Mouse (Mus musculus): ENCODE measurements around the gene Fam167b. TPM values are rescaled to one million over a fixed set of nuclear protein-coding genes. Genes with fewer than 3 reads are reported as not detected.
A peak's percentile ranks its signal among the peaks of the same experiment; 100 is the strongest.

Fam167b gene
- polyA plus RNA-seq, 1 experiment from 2014 or later, result 1.1 TPM

GRCm38 (mm10) chr4:129584884-129585608 lies 6.7 kb upstream of the Fam167b start:
- Histone ChIP-seq H3K9ac (ENCODE audit: low read length) (peak overlapping the region; percentile 61), H3K4me2 (ENCODE audit: low read depth, low read length, severe bottlenecking) (peak overlapping the region; percentile 69), H3K4me1 (replicated peaks; ENCODE audit: control insufficient read depth, insufficient read depth, low read length) (no peaks in the 10 kb centered on the region; the same call in 1 of the 2 replicates), H3K4me3 (ENCODE audit: low read depth, low read length) (peak overlapping the region; percentile 41), H3K27me3 (ENCODE audit: control insufficient read depth, insufficient read depth, low read length) (no peaks in the 10 kb centered on the region), H3K36me3 (ENCODE audit: control insufficient read depth, insufficient read depth, low read length) (no peaks in the 10 kb centered on the region), H3K9me3 (ENCODE audit: control insufficient read depth, low read length) (no peaks in the 10 kb centered on the region), H3K27ac (ENCODE audit: low read depth, low read length) (no peak overlapping the region)
- ATAC-seq (replicated peaks; ENCODE audit: low FRiP score) (peak; percentile 60), DNase-seq (ENCODE audit: low spot score) (peak; percentile 93)
- WGBS, result 3% methylated on average over 36 of the region's 36 CpGs

DNA sequence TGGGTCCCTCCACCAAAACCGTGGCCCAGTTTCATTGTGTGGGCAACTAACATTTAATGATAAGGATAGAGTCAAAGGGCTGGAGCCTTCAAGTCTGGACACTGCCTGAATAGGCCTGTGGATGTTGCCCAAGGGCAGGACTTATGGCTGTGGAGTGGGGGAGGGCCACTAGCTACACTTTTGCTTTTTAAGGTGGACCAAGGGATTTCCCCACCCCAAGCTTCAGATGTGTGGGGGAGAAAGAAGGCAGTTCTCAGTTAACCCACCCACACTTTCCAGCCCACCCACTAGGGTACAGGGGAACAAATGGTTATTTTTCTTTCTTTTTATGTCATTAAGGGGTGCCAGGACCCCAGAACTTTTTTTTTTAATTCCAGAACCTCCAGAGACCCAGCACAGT lies 6.0 kb upstream of the Fam167b start:
- WGBS, result 70% methylated on average over 1 of the region's 1 CpGs
- Histone ChIP-seq H3K4me2 (ENCODE audit: low read depth, low read length, severe bottlenecking) (peak overlapping the region; percentile 69; the same call in 1 of the 2 replicates), H3K4me3 (ENCODE audit: low read depth, low read length) (peak overlapping the region; percentile 41; the same call in 1 of the 2 replicates), H3K27ac (ENCODE audit: low read depth, low read length) (no peak overlapping the region), H3K9me3 (ENCODE audit: control insufficient read depth, low read length) (no peaks in the 10 kb centered on the region), H3K9ac (ENCODE audit: low read length) (peak overlapping the region; percentile 61; the same call in 1 of the 2 replicates), H3K36me3 (ENCODE audit: control insufficient read depth, insufficient read depth, low read length) (no peaks in the 10 kb centered on the region), H3K4me1 (replicated peaks; ENCODE audit: control insufficient read depth, insufficient read depth, low read length) (no peaks in the 10 kb centered on the region; the same call in 1 of the 2 replicates), H3K27me3 (ENCODE audit: control insufficient read depth, insufficient read depth, low read length) (no peaks in the 10 kb centered on the region)
- no peak for DNase-seq (ENCODE audit: low spot score)
- no peak for ATAC-seq (replicated peaks; ENCODE audit: low FRiP score)

- Histone ChIP-seq H3K4me1 (replicated peaks; ENCODE audit: control insufficient read depth, insufficient read depth, low read length) (no peaks in the 10 kb centered on the region; the same call in 1 of the 2 replicates), H3K36me3 (ENCODE audit: control insufficient read depth, insufficient read depth, low read length) (no peaks in the 10 kb centered on the region), H3K4me2 (ENCODE audit: low read depth, low read length, severe bottlenecking) (no peak overlapping the region), H3K27me3 (ENCODE audit: control insufficient read depth, insufficient read depth, low read length) (no peaks in the 10 kb centered on the region), H3K9me3 (ENCODE audit: control insufficient read depth, low read length) (no peaks in the 10 kb centered on the region), H3K4me3 (ENCODE audit: low read depth, low read length) (no peak overlapping the region), H3K9ac (ENCODE audit: low read length) (no peak overlapping the region), H3K27ac (ENCODE audit: low read depth, low read length) (no peak overlapping the region)
- 88% methylated on average over 1 of the region's 1 CpGs for WGBS
- ATAC-seq (replicated peaks; ENCODE audit: low FRiP score), result no peak
- no peak for DNase-seq (ENCODE audit: low spot score)
These were observed 3.9 kb upstream of the Fam167b start for GRCm38 (mm10) chr4:129582251-129582650.

- no peaks in the 10 kb centered on the region for H3K36me3 ChIP-seq (ENCODE audit: control insufficient read depth, insufficient read depth, low read length)
- no peak overlapping the region for H3K27ac ChIP-seq (ENCODE audit: low read depth, low read length)
- H3K4me2 ChIP-seq (ENCODE audit: low read depth, low read length, severe bottlenecking), result no peak overlapping the region
- WGBS, result 75% methylated on average over 7 of the region's 7 CpGs
- no peaks in the 10 kb centered on the region for H3K27me3 ChIP-seq (ENCODE audit: control insufficient read depth, insufficient read depth, low read length)
- DNase-seq (ENCODE audit: low spot score) (no peak), ATAC-seq (replicated peaks; ENCODE audit: low FRiP score) (no peak)
- no peak overlapping the region for H3K9ac ChIP-seq (ENCODE audit: low read length)
- no peak overlapping the region for H3K4me3 ChIP-seq (ENCODE audit: low read depth, low read length)
- no peaks in the 10 kb centered on the region; the same call in 1 of the 2 replicates for H3K4me1 ChIP-seq (replicated peaks; ENCODE audit: control insufficient read depth, insufficient read depth, low read length)
- H3K9me3 ChIP-seq (ENCODE audit: control insufficient read depth, low read length), result no peaks in the 10 kb centered on the region
These were observed 2.0 kb upstream of the Fam167b start for GRCm38 (mm10) chr4:129580347-129580746.

- Histone ChIP-seq H3K36me3 (ENCODE audit: control insufficient read depth, insufficient read depth, low read length) (no peaks in the 10 kb centered on the region), H3K27me3 (ENCODE audit: control insufficient read depth, insufficient read depth, low read length) (no peaks in the 10 kb centered on the region), H3K4me2 (ENCODE audit: low read depth, low read length, severe bottlenecking) (no peak overlapping the region), H3K27ac (ENCODE audit: low read depth, low read length) (no peak overlapping the region), H3K4me1 (replicated peaks; ENCODE audit: control insufficient read depth, insufficient read depth, low read length) (no peaks in the 10 kb centered on the region), H3K9me3 (ENCODE audit: control insufficient read depth, low read length) (no peaks in the 10 kb centered on the region), H3K4me3 (ENCODE audit: low read depth, low read length) (no peak overlapping the region), H3K9ac (ENCODE audit: low read length) (no peak overlapping the region)
- ATAC-seq (replicated peaks; ENCODE audit: low FRiP score) (no peak), DNase-seq (ENCODE audit: low spot score) (no peak)
- 84% methylated on average over 7 of the region's 7 CpGs for WGBS
These were observed 661 bp downstream of the Fam167b start for GRCm38 (mm10) chr4:129577688-129578087.

DNA sequence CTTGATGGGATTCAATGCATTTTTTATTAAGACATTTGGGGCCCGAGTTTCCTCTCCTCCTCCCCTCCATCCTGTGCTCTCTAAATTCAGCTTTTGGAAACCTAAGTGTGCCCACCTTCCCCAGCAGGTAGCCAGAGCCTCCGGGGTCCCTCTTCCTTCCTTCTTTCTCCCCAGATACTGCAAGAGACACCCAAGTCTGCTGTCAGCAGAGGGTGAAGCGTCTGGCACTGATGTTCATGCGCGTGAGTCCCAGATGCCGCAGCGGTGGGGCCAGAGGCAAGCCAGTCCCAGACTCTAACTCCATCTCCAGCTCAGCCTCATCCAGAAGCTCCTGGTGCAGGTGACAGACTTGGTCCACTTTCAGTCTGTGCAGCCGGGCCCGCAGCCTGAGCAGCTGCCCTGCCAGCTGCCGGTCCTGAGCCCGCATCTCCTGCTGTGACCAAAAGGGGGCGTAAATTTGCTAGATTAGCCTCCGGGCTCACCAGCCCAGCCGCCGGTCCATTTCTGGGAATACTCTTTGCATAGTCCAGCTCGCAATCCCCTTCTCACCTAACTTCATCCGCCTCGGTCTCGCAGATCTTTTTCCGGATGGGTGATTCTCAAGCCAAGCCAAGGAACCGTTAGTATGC lies 1.4 kb downstream of the Fam167b start:
- Histone ChIP-seq H3K9ac (ENCODE audit: low read length) (peak overlapping the region; percentile 5; the same call in 1 of the 2 replicates), H3K27ac (ENCODE audit: low read depth, low read length) (no peak overlapping the region), H3K9me3 (ENCODE audit: control insufficient read depth, low read length) (no peaks in the 10 kb centered on the region), H3K36me3 (ENCODE audit: control insufficient read depth, insufficient read depth, low read length) (no peaks in the 10 kb centered on the region), H3K27me3 (ENCODE audit: control insufficient read depth, insufficient read depth, low read length) (no peaks in the 10 kb centered on the region), H3K4me3 (ENCODE audit: low read depth, low read length) (no peak overlapping the region), H3K4me2 (ENCODE audit: low read depth, low read length, severe bottlenecking) (peak overlapping the region; percentile 8; the same call in 1 of the 2 replicates), H3K4me1 (replicated peaks; ENCODE audit: control insufficient read depth, insufficient read depth, low read length) (no peaks in the 10 kb centered on the region)
- 0 out of 2 replicates have a peak, but pooled peaks have one; percentile 33 for ATAC-seq (replicated peaks; ENCODE audit: low FRiP score)
- 33% methylated on average over 21 of the region's 21 CpGs for WGBS
- peak; percentile 81 for DNase-seq (ENCODE audit: low spot score)

DNA sequence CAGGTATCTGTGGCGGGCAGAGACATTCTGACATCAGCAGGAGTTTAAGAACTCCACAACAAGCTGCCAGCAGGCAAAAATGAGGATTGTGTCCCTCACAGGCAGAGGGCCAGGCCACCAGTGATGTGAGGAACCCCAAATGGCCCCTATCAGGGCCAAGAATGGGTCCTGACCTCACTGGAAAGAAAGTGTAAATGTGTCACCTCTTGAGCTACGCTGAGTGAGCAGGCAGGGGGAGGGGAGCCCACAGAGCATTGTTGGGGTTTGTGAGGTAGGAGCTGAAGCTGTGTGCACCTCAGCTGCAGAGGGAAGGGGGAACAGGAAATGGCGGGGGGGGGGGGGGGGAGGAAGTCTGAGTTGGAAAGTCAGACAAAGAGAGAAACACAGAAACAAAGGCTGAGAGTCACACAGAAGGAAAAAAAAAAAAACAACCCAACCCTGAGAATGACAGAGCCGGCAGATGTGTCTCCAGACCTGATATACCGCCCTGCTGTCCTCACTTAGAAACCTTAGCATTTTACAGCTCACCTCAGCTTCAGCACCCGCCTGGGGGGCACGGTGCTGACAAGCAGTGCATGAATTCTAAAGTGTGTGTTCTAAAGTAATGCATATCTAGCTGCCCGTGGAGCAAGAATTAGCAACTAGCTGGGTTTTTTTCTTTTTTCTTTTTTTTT lies 3.0 kb downstream of the Fam167b start:
- Histone ChIP-seq H3K4me1 (replicated peaks; ENCODE audit: control insufficient read depth, insufficient read depth, low read length) (no peaks in the 10 kb centered on the region), H3K27ac (ENCODE audit: low read depth, low read length) (no peak overlapping the region), H3K27me3 (ENCODE audit: control insufficient read depth, insufficient read depth, low read length) (no peaks in the 10 kb centered on the region), H3K4me3 (ENCODE audit: low read depth, low read length) (no peak overlapping the region), H3K4me2 (ENCODE audit: low read depth, low read length, severe bottlenecking) (no peak overlapping the region), H3K9me3 (ENCODE audit: control insufficient read depth, low read length) (no peaks in the 10 kb centered on the region), H3K36me3 (ENCODE audit: control insufficient read depth, insufficient read depth, low read length) (no peaks in the 10 kb centered on the region), H3K9ac (ENCODE audit: low read length) (no peak overlapping the region)
- ATAC-seq (replicated peaks; ENCODE audit: low FRiP score) (no peak), DNase-seq (ENCODE audit: low spot score) (no peak)
- WGBS, result 69% methylated on average over 7 of the region's 8 CpGs

GRCm38 (mm10) chr4:129573430-129573829 lies 4.9 kb downstream of the Fam167b start, which contains the start of gene Lck:
Gene Lck (minus strand): TSS chr4:129573641.
- H3K27me3 ChIP-seq (ENCODE audit: control insufficient read depth, insufficient read depth, low read length), result no peaks in the 10 kb centered on the region
- H3K36me3 ChIP-seq (ENCODE audit: control insufficient read depth, insufficient read depth, low read length), result no peaks in the 10 kb centered on the region
- DNase-seq (ENCODE audit: low spot score) (no peak), ATAC-seq (replicated peaks; ENCODE audit: low FRiP score) (no peak)
- H3K9ac ChIP-seq (ENCODE audit: low read length), result no peak within 1 kb of the TSS
- no peaks in the 10 kb centered on the region for H3K4me1 ChIP-seq (replicated peaks; ENCODE audit: control insufficient read depth, insufficient read depth, low read length)
- H3K9me3 ChIP-seq (ENCODE audit: control insufficient read depth, low read length), result no peaks in the 10 kb centered on the region
- no peak within 1 kb of the TSS for H3K4me2 ChIP-seq (ENCODE audit: low read depth, low read length, severe bottlenecking)
- no peak within 1 kb of the TSS for H3K27ac ChIP-seq (ENCODE audit: low read depth, low read length)
- WGBS, result 89% methylated on average over 8 of the region's 8 CpGs
- H3K4me3 ChIP-seq (ENCODE audit: low read depth, low read length), result no peak within 1 kb of the TSS
